Mouse (Mus musculus) left cerebral cortex, postnatal 14 days (tissue): Measurements from ENCODE around the gene Tspan31. TPM values are rescaled to one million over a fixed set of nuclear protein-coding genes. Genes with fewer than 3 reads are reported as not detected.
"Not testable (repeated sequence)": the region's sequence is repeated elsewhere in the genome, so short reads cannot be mapped to it uniquely, and the experiment has no call there.

Experiments used
- DNase-seq, 2 experiments: peaks; one replicate each; pipeline ENCODE4 v3.0.0; 2021 to 2022; ENCODE audit warnings: low spot score in 2 of 2, mixed read lengths in 1 of 2
- intact Hi-C: fragments of 180-260 bp; cut with DNase I; formaldehyde crosslinking; loops from one replicate; pipeline ENCODE4 v1.15.1; 2025
- total RNA-seq, 2 experiments: library from RNA; stranded (reverse); gene quantifications; 2 replicates each; pipeline ENCODE4 v1.2.3; 2021

Gene Tspan31
- total RNA-seq, 2 experiments from 2014 or later: 67.1 to 74.5 TPM

DNA sequence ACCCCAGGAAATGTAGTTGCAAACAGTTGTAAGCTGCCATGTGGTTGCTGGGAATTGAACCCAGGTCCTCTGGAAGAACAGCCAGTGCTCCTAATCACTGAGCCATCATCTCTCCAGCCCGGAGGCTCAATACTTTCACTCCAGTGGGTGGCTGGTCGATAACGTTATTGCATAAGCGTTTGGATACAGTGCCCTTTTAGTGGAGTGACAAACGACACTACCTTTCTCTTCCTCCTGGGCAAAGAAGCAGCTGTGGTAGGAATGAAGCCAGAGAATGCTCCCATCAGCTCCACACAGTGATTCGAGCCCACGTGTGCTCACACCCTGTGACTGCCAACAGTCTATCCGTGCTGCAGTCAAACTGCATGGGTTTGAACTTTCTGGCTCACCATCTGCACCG lies 1.1 kb upstream of the Tspan31 start:
- intact Hi-C loops: no loop called here
- DNase-seq: no peak

DNA sequence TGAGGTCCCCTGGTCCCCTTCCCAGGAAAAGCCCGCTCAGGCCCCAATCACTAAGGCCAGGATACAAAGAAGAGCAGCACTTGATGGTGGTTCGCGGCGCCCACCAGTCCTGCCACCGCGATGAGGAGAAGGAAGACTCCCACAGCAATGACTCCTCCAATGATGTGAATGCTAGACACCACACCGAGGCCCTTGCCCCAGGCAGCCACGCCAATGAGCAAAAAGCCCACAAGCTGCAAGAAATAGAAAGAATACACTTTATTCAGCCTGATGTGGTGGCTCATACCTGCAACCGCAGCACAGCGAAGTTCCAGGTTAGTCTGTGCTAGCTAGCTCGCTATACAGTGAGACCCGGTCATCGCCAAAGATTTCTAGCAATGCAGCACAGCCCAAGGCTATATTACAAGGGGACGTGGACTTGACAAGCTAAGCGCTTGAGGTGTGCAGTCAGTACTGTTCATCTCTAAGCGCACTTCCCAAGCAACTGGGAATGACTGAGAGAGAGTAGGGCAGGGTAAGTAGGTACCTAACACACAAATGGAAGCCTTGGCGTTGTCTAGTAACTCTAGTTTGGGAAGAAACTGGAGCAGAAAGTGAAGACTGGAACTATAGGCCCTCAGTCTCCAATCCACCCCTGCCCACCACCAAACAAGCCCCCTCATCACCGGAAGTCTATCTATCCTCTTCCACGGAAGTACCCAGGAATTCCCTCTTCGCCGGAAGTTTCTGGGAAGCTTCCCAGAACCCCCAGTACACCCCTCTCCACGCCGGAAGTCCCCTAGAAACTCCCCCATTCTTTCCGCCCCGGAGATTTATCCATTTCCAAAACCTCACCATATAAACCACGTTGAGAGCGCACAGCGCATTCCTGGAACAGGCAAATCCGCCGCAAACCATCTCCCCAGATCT lies 529 bp downstream of the Tspan31 start:
- DNase-seq: no peak
- intact Hi-C loops: no loop called here

DNA sequence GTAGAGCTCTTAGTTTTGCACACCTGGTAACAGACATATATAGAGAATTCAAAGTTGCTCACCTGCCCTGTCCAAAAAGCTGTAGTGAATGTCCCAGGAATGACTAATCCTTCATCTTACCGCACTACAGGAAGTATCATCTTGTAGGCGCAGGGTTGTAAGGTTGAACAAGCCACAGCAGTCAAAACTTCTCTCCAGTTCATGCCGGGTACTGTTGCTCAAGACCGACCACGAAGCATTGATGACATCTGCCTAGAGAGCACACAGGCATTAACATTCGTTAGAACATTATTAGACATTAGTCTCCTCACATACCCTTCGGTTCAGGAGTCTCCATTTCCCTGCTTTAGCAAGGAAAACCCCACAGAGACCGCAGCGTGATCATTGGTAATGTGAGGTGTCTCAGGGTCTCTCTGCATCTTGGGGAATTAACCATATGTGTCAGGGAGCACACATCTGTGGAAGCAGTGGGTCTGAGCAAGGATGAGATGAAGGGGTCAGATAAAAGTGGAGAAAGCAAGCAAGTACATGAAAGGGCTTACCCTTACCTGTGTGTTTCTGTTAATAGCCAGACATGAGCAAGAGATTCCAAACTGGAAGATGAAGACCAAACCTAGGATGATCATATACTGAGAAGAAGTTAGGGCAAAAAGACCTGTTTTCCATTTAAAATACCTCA lies 1.6 kb downstream of the Tspan31 start:
- intact Hi-C loops: no loop called here
- DNase-seq: no peak

DNA sequence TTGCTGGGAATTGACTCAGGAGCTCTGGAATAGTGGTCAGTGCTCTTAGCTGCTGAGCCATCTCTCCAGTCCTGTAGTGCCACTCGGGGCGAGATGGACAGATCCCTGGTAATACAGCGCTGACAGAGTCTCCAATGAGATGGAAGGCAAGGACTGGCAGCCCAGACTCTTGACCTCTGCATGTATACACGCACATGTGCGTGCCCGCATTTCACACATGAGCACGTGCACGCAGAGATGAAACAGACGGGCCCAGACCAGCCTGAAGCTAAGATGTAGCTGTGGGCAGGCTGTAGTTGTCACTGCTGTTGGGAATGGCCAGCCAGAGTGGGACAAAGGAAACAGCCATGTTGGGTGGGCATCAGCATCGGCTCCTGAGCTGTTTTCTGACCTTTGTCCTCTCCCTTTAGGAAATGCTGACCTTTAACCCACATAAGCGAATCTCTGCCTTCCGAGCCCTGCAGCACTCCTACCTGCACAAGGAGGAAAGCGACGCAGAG lies 3.5 kb downstream of the Tspan31 start:
- DNase-seq: no peak
- intact Hi-C loops: no loop called here

DNA sequence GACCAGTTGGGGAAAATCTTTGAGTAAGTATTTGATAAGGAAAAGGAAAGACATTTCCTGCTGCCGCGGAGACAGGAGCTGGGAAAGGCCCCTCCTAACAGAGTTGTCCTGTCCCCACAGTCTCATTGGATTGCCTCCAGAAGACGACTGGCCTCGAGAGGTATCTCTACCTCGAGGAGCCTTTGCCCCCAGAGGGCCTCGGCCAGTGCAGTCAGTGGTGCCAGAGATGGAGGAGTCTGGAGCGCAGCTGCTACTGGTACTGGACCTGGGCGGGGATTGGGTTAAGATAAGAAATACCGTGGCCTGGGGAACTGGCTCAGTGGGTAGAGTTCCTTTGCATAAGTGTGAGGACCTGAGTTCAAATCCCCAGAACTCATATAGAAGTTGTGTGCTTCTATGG lies 4.1 kb downstream of the Tspan31 start:
- intact Hi-C loops: no loop called here
- no peak for DNase-seq

DNA sequence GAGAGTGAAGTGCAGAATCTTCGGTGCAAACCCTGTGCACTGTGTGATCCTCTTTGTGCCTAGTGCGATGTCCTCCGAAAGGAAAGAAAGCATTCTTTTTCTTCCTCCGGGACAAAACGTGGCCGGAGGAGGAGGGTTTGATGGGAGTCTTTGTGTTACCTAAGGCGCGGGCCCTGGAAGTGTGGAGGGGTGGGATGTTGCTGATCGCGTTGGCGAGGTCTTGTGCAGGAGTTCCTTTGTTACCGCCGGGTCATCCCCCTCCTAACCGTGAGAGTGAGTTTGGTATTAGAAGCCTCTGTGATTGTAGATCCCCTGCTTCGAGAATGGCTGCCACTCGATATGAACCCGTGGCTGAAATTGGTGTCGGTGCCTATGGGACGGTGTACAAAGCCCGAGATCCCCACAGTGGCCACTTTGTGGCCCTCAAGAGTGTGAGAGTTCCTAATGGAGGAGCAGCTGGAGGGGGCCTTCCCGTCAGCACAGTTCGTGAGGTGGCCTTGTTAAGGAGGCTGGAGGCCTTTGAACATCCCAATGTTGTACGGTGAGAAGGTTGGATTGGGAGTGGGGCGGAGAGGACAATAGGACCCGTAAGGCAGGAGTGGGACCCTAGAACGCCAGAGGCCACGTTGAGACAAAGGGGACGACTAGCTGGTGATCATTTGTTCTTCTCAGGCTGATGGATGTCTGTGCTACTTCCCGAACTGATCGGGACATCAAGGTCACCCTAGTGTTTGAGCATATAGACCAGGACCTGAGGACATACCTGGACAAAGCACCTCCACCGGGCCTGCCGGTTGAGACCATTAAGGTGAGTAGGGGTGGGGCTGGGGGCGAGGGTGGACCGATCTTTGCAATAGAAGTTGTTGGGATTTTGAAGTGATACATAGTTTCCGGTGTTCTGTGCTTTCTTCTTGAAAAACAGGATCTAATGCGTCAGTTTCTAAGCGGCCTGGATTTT lies 5.9 kb downstream of the Tspan31 start:
- DNase-seq: no peak
- intact Hi-C loops: no loop called here

DNA sequence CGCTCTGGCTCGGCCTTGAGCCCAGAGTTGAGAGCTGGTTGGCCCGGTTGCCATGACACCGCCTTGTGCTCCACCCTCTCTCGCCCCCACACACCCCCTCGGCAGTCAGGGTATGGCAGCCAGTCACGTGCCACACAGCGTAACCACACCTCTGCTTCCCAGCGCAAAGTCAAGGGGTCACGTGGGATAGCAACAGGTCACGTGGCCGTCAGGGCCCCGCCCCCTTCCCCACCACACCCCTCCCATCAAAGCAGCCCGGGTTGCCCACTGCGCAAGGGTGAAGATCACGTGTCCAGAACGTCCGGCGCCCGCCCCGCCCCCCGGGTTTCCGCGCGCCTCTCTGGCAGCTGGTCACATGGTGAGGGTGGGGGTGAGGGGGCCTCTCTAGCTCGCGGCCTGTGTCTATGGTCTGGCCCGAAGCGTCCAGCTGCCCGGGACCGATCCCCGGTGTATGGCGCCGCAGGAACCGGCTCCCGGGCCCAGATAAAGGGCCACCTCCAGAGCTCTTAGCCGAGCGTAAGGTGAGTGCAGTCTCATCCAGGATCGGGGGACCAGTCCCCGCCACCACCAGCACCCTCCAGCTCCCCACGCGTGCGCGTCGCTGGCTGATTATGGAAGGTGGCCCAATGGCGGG lies 6.7 kb downstream of the Tspan31 start, which contains the start of gene Cdk4:
Gene Cdk4, plus strand, starts transcription at position 296 of the 634 bp plus-strand sequence.
- intact Hi-C loops: no loop called here
- peak; percentile 99 for DNase-seq

DNA sequence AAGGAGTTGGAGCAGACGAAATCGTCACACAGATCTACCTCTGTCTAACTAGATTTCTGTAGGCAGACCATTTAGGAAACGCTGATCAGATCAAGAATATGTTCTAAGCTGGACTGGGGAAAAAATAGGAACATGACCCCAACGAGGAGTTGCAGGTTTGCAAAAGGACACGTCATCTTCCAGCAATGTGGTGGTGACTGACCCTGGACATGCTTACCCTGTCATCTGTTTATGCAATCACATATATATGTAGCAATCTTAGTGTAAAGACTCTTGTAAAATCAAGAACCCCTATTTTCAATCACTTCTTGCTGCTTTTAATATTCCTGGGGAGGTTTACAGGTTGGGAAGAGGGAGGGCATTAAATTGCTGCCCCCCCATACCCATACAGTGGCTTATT lies 7.6 kb downstream of the Tspan31 start:
- intact Hi-C loops: no loop called here
- DNase-seq: no peak

DNA sequence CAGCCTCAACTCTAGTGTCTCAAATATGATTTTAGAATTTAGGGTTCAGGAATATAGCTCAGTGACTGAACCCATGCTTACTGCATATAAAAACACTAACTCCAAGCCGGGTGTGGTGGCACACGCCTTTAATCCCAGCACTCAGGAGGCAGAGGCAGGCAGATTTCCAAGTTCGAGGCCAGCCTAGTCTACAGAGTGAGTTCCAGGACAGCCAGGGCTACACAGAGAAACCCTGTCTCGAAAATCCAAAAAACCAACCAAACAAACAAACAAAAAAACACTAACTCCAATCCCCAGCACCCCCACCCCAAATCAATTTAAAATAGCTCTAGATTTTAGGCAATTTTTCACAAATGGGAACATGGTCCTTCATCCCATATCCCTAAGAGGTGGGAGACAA lies 8.0 kb downstream of the Tspan31 start:
- DNase-seq, intact Hi-C loops: not testable (repeated sequence)

DNA sequence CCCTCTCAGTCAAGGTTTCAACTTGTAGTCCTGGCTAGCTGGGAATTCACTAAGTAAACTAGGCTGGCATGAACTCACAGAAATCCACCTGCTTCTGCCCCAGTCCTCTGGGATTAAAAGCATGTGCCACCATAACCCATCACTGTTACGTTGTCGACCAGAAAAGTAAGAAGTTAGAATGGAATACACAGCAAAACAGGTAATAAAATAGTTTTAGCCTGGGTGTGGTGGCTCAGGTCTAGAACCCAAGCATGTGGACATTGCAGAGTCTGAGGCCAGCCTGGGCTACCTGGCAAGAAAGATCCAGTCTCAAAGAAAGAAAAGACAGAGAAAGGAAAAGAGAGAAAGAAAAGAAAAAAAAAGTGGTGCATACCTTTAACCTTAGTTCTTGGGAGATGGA lies 8.6 kb downstream of the Tspan31 start:
- no peak for DNase-seq
- intact Hi-C loops: no loop called here

DNA sequence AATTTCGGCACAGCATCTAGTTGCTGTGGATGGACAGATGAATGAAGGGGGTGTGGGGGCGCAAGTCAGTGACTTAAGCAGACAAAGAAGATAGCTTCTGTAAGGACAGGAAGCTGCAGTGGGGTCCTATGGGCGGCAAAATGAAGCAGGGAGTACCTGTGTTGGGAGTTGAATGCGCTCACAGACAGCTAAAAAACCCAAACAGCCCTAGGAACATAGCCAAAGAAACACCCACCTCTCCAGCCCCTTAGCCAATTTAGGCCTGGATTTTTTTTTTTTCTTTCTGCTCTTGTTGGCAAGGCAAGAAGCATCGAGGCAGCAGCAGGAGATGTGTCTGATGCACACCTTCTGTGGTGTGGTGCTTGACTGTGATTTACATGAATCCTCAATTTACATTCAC lies 9.0 kb downstream of the Tspan31 start:
- intact Hi-C loops: no loop called here

DNA sequence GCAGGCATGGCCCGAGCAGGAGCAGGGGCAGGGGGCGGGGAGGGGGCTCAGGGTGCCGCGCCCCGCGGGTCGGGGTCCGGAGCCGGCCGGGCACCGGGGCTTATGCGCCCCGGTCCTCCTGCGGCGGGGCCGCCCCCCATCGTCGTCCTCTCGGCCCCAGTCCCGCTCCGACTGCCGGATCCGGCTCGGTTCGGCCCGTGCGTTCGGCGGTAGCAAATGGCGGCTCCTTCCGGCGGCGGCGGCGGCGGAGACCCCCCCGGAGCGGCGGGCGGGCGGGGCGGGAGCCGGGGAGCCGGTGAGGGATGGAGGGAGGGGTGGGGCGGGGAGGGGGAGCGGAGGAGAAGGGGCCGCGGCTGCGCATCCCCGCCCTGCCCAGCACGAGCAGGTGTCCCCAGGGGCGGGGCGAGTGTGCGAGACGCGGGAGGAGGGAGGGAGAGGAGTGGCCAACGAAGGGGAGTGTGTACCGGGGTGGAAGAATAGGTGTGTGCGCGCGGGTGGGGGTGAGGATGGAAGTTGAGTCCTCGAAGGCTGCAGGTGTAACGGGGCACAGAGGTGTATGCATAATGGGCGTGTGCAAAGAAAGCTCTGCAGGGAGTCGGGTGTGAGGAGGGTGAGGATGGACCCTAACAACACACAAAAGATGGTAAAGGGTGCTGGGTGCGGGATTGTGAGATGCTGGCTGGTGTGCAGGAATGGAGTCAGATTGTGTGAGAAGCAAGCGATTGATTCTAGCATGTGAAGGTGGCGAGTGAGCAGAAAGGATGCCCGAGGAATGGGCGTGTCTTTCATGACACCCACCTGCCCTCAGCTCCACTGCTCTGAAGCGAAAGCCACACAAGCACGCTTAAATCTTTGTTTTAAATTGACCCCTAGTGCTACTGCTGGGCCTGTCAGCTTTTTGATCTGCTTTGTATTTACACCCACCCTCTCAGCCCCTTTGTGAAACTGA lies 9.8 kb downstream of the Tspan31 start, which contains the start of gene March9:
Gene March9, minus strand, starts transcription at position 217 of the 949 bp plus-strand sequence.
- DNase-seq: peak; percentile 70 to 77
- intact Hi-C loops: no loop called here

More for the DNA sequence above, 9.0 kb downstream of the Tspan31 start:
- DNase-seq: peak in 1 of 2 experiments; percentile 61

DNA sequence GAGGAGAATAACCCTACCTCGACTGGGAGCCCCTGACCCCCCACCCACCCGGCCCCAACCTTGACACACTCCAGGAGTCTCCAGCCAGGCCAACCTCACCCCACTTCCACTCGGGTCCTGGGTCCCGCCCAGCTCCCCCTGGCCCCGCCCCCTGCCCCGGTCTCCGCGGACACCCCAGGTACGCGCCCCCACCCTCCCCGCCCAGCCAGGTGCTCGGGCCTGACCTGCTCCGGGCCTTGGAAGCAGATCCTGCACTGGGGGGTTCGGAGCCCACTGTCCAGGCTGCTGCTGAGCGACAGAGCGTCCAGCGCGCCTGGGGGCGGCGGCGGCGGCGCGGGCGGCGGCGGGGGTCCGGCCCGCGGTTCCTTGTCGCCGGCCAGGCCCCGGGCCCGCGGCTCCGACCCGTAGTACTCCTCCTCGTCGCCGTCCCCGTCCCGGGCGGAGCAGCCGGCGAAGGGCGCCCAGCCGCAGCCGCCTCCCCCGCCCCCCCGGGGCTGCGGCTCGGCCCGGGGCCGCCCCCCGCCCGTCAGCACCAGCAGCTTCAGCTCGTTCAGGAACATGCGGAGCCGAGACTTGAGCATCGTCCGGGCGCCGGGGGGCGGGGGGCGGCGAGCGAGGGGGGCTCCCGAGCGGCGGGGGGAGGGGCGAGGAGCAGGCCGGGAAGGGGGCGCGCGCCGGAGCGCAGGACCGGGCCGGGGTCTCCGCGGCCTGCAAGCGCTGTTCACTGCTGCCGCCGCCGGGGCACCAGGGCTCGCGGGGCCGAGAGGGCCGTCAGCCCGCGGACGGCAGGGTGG lies 10.7 kb downstream of the Tspan31 start:
- intact Hi-C loops: no loop called here
- DNase-seq: no peak

DNA sequence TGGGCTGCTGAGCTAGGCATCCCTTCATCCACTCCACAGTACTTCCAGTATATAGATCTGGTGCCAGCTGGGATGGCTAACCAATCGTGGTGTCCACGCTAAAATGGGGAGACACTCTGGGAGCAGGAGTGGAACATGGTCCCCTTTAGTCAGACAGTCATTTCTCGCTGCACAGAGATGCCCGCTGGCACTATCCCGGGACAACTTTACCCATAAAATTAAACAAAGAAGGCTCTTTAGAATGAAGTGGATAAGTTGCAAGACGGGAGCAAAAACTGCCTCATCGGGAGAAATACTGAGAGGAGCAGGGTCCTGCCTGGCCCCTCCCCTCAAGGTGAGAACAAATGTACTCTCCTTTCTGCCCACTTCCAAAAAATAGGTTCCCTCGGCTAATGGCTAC lies 11.4 kb downstream of the Tspan31 start:
- DNase-seq: no peak

DNA sequence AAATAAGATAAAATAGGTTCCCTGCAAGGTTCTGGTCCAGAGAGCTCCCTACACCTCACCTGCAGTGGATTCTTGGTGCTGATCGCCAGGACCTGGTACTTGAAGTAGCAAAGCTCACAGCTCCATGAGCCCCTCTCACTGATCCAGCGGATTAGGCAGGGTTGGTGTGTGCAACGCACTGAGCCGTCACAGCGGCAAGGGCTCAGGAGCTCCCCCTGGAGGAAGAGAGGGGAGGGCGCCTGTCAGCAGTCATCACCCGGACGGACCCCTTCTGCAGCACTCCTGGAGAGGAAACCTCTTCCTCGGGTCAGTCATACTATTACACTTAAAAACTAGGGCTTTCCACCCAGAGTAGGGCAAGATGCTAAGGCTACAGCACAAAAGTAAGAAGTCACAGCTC lies 11.9 kb downstream of the Tspan31 start:
- intact Hi-C loops: no loop called here
- DNase-seq: peak in 1 of 2 experiments; percentile 79

More for the DNA sequence above, 11.4 kb downstream of the Tspan31 start:
- intact Hi-C loops: no loop called here

DNA sequence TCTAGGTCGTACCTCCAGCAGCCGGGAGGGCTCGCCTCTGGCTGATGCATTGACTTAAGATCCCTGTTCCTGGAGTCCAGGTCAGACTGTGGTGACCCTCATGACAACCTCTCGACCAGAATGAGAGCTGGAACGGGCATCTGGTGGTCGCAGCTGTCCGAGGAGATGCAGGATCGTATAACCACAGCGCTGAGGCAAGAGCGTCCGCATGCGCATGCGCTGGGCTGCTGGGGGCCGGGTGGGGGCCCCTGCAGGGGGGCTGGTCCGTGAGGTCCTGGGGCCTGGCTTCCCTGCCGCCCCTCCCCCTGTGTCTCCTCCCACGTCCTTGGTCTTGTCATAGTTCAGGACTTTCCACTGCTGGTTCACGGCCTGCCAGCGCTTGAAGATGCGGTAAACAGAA lies 13.6 kb downstream of the Tspan31 start:
- intact Hi-C loops: no loop called here
- DNase-seq: no peak

DNA sequence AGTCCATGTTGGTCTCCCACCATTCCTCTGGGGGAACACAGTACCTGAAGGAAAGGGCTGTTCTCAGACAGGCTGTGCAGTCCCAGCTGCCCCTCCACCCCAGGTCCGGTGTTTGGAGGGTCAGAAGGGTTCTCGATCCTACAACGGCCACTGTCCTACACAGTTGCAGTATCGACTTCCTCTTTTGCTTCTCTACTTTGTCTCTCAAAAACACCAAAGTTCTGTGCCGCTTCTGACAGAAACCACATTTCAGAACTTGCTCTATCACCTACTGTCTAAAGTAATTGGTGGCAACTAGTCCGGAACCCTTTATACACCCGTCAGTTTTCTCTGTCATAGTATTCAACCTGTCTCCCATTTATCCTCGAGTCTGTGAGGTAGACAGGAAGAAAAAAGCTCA lies 14.7 kb downstream of the Tspan31 start:
- no peak for DNase-seq
- intact Hi-C loops: no loop called here
